ENCODE assay signal across 8 mouse cellular contexts in the genomic region with DNA sequence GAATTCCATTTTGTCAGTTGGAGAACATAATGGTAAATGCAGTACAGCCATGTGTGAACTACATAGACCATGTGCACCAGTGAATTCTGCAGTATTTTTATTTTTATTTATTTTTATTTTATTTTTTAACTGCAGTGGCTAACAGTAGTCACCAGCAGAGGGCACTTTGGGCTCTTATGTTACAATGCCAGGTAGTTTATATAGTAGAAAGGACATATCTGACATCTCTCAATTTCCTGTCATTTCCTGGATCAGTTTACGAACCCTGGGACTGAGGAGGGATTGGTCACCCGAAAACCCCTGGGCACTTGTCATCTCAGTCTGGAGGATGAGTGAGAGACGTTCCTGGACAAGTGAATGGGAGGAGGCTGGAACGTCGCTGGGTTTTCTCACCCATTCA. TPM values are rescaled to one million over a fixed set of nuclear protein-coding genes. Genes with fewer than 3 reads are reported as not detected.
A peak's percentile ranks its signal among the peaks of the same experiment; 100 is the strongest.
DNase-seq lines count a peak whose midpoint lies in the region; ATAC-seq and TF ChIP-seq lines count a peak whose summit lies in the region.

No protein-coding gene starts in this region.

- TF ChIP-seq POLR2A in cerebellum, adult 2 months (IDR thresholded peaks at IDR 0.05; ENCODE audit: borderline replicate concordance, insufficient read depth, low read length): no peak

- no peak for TF ChIP-seq EP300 in heart, postnatal 0 days (IDR thresholded peaks at IDR 0.05; ENCODE audit: low read depth)

- WGBS in heart, postnatal 0 days: 30% methylated on average over 5 of the region's 5 CpGs
- 29% methylated on average over 5 of the region's 5 CpGs for WGBS in limb, embryonic 11.5 days
- WGBS in cerebellum, adult 2 months: 27% methylated on average over 5 of the region's 5 CpGs

- TF ChIP-seq CTCF in heart, postnatal 0 days (IDR thresholded peaks at IDR 0.05; ENCODE audit: low read depth): peak; percentile 13; the same call in 1 of the 2 replicates
- no peak for TF ChIP-seq CTCF in cerebellum, adult 2 months (IDR thresholded peaks at IDR 0.05; ENCODE audit: borderline replicate concordance, insufficient read depth, low read depth, low read length)

- H3K36me3 ChIP-seq in heart, postnatal 0 days (replicated peaks; ENCODE audit: control insufficient read depth, insufficient read depth, low read length): no peaks in the 10 kb centered on the region
- H3K36me3 ChIP-seq in limb, embryonic 11.5 days (ENCODE audit: control insufficient read depth, insufficient read depth, low read length): no peaks in the 10 kb centered on the region

- H3K4me3 ChIP-seq in heart, postnatal 0 days (ENCODE audit: low read depth, low read length): no peak overlapping the region
- no peak overlapping the region for H3K4me3 ChIP-seq in limb, embryonic 11.5 days (ENCODE audit: low read depth, low read length)
- no peak overlapping the region for H3K4me3 ChIP-seq in cerebellum, adult 2 months (replicated peaks; ENCODE audit: insufficient read depth, low read depth, low read length)

- H3K4me2 ChIP-seq in heart, postnatal 0 days (ENCODE audit: low read depth, low read length): no peak overlapping the region
- no peak overlapping the region for H3K4me2 ChIP-seq in limb, embryonic 11.5 days (ENCODE audit: low read depth, severe bottlenecking)

- DNase-seq in heart, postnatal 0 days (ENCODE audit: low spot score): no peak
- DNase-seq in heart, adult 11 months: no peak
- DNase-seq in ES-CJ7 (ENCODE audit: low read depth, low spot score): peak; percentile 7
- peak; percentile 9 for DNase-seq in fibroblast of lung, adult 2 months (ENCODE audit: low read depth)
- peak; percentile 26 for DNase-seq in limb, embryonic 11.5 days (ENCODE audit: low spot score)
- DNase-seq in right cerebral cortex, postnatal 4 days: peak; percentile 40
- DNase-seq in cerebellum, adult 2 months: no peak
- DNase-seq in heart, postnatal 25 days (ENCODE audit: low spot score): no peak

- intact Hi-C loops in heart, postnatal 25 days (cut with DNase I): no loop called here

- ATAC-seq in heart, postnatal 0 days (ENCODE audit: insufficient read depth, low read depth): no peak
- ATAC-seq in limb, embryonic 11.5 days (ENCODE audit: insufficient number of reproducible peaks, low FRiP score, low TSS enrichment, low read depth): no peak

- no peak overlapping the region for H3K27ac ChIP-seq in heart, postnatal 0 days (ENCODE audit: low read depth)
- no peak overlapping the region for H3K27ac ChIP-seq in limb, embryonic 11.5 days (replicated peaks; ENCODE audit: low read depth, low read length)
- no peak overlapping the region for H3K27ac ChIP-seq in cerebellum, adult 2 months (ENCODE audit: insufficient read depth, low read length)

- H3K27me3 ChIP-seq in heart, postnatal 0 days (ENCODE audit: control insufficient read depth, insufficient read depth, low read length): no peaks in the 10 kb centered on the region
- no peaks in the 10 kb centered on the region for H3K27me3 ChIP-seq in limb, embryonic 11.5 days (ENCODE audit: control insufficient read depth, insufficient read depth, low read length)
- no peaks in the 10 kb centered on the region for H3K27me3 ChIP-seq in cerebellum, adult 2 months (ENCODE audit: control insufficient read depth, insufficient read depth, low read length)

- no peaks in the 10 kb centered on the region for H3K4me1 ChIP-seq in heart, postnatal 0 days (ENCODE audit: control insufficient read depth, insufficient read depth)
- no peaks in the 10 kb centered on the region for H3K4me1 ChIP-seq in limb, embryonic 11.5 days (ENCODE audit: control insufficient read depth, insufficient read depth, low read length)
- H3K4me1 ChIP-seq in cerebellum, adult 2 months (ENCODE audit: control insufficient read depth, insufficient read depth, low read length): no peaks in the 10 kb centered on the region

- no peak overlapping the region for H3K9ac ChIP-seq in heart, postnatal 0 days (replicated peaks; ENCODE audit: low read depth, low read length)
- no peak overlapping the region for H3K9ac ChIP-seq in limb, embryonic 11.5 days (ENCODE audit: low read length)

- H3K9me3 ChIP-seq in heart, postnatal 0 days (replicated peaks; ENCODE audit: control insufficient read depth, low read length): no peaks in the 10 kb centered on the region
- no peaks in the 10 kb centered on the region for H3K9me3 ChIP-seq in limb, embryonic 11.5 days (ENCODE audit: control insufficient read depth, low read length)

RNA-seq across cellular contexts. Expression of a gene that starts 52.4 kb away (rescaled TPM):
- 10.2 and 19.6 TPM in 2 replicates for total RNA-seq in heart, postnatal 0 days (2014; rRNA removed; ENCODE audit: low replicate concordance)
- polyA plus RNA-seq in heart, postnatal 0 days (2015; fragmentation: Nextera tagmentation; extraction: Ambion mirVana): 20.1 and 20.5 TPM in 2 replicates
- 39.7 and 42.5 TPM in 2 replicates for polyA plus RNA-seq in limb, embryonic 11.5 days (2014; fragmentation: Nextera tagmentation; extraction: Ambion mirVana)
- polyA plus RNA-seq in cerebellum, adult 2 months (2012; rRNA removed): 113 and 123 TPM in 2 replicates
- 10 to 100 TPM; 22.3 to 22.9 TPM for total RNA-seq in heart, postnatal 25 days (2021)

Comparison
In these comparisons a context has a peak if more than half of its experiments do, and no peak if none do; other contexts are left out.
1. DNase-seq: peak in ES-CJ7 (single experiment), fibroblast of lung, adult 2 months (single experiment), limb, embryonic 11.5 days (single experiment) and right cerebral cortex, postnatal 4 days (single experiment); none in heart, postnatal 0 days (single experiment), heart, adult 11 months (single experiment), cerebellum, adult 2 months (0 of 2) and heart, postnatal 25 days (single experiment).